Mouse (Mus musculus): ENCODE measurements around the gene Tex10.

The Tex10 gene

GRCm38 (mm10) chr4:48472792-48473650 is at the start of gene Tex10:
Gene Tex10 (minus strand): TSS chr4:48473459.
- DNase-seq (ENCODE audit: low spot score), result peak; percentile 86

GRCm38 (mm10) chr4:48510861-48511260 is 37.6 kb upstream of the Tex10 start:
- DNase-seq (ENCODE audit: low spot score), result no peak

- DNase-seq (ENCODE audit: low spot score), result no peak
These were observed 19.3 kb upstream of the Tex10 start for GRCm38 (mm10) chr4:48492510-48492909.

GRCm38 (mm10) chr4:48491290-48491743 is 18.1 kb upstream of the Tex10 start:
- DNase-seq (ENCODE audit: low spot score), result no peak

- no peak for DNase-seq (ENCODE audit: low spot score)
These were observed 15.7 kb upstream of the Tex10 start for GRCm38 (mm10) chr4:48488916-48489315.

- peak; percentile 21 for DNase-seq (ENCODE audit: low spot score)
These were observed 8.0 kb upstream of the Tex10 start for GRCm38 (mm10) chr4:48481287-48481686.

- DNase-seq (ENCODE audit: low spot score), result no peak
These were observed 372 bp upstream of the Tex10 start for GRCm38 (mm10) chr4:48473651-48474011.

GRCm38 (mm10) chr4:48472052-48472791 is 1.0 kb downstream of the Tex10 start:
- DNase-seq (ENCODE audit: low spot score), result no peak

GRCm38 (mm10) chr4:48470977-48471376 is 2.3 kb downstream of the Tex10 start:
- DNase-seq (ENCODE audit: low spot score), result no peak

GRCm38 (mm10) chr4:48461060-48461459 is 12.2 kb downstream of the Tex10 start:
- no peak for DNase-seq (ENCODE audit: low spot score)

- DNase-seq (ENCODE audit: low spot score), result no peak
These were observed 14.8 kb downstream of the Tex10 start for GRCm38 (mm10) chr4:48458436-48458835.

- DNase-seq (ENCODE audit: low spot score), result no peak
These were observed 19.0 kb downstream of the Tex10 start for GRCm38 (mm10) chr4:48454106-48454773.

- no peak for DNase-seq (ENCODE audit: low spot score)
These were observed 45.2 kb downstream of the Tex10 start for GRCm38 (mm10) chr4:48428054-48428453.

- DNase-seq (ENCODE audit: low spot score), result no peak
These were observed 45.8 kb downstream of the Tex10 start for GRCm38 (mm10) chr4:48427413-48427812.

- DNase-seq (ENCODE audit: low spot score), result no peak
These were observed 49.5 kb downstream of the Tex10 start for GRCm38 (mm10) chr4:48423738-48424137.

GRCm38 (mm10) chr4:48422633-48423032 is 50.6 kb downstream of the Tex10 start:
- DNase-seq (ENCODE audit: low spot score), result no peak

GRCm38 (mm10) chr4:48418831-48419468 is 54.3 kb downstream of the Tex10 start:
- DNase-seq (ENCODE audit: low spot score), result no peak

GRCm38 (mm10) chr4:48415838-48416335 is 57.4 kb downstream of the Tex10 start:
- DNase-seq (ENCODE audit: low spot score), result no peak

GRCm38 (mm10) chr4:48413473-48413872 is 59.8 kb downstream of the Tex10 start:
- no peak for DNase-seq (ENCODE audit: low spot score)

- peak; percentile 70 for DNase-seq (ENCODE audit: low spot score)
These were observed 65.8 kb downstream of the Tex10 start for GRCm38 (mm10) chr4:48407350-48408039.
